Mouse (Mus musculus) intestine, embryonic 14.5 days (tissue): Measurements from ENCODE around the gene Gm38100. TPM values are rescaled to one million over a fixed set of nuclear protein-coding genes. Genes with fewer than 3 reads are reported as not detected.

Experiments
- ATAC-seq: fragments of 200-750 bp; cut with Nextera tagmentation; replicated peaks from 2 replicates; pipeline ENCODE4 v1.8.0; 2017; ENCODE audit warnings: low read depth, moderate number of reproducible peaks, moderate TSS enrichment, moderate library complexity; ENCODE audit not compliant: low FRiP score, low TSS enrichment
- DNase-seq: peaks from one replicate; pipeline ENCODE4 v3.0.0-alpha.2; 2018; ENCODE audit warnings: low spot score
- H3K27ac ChIP-seq: fragments of 300-500 bp; sonication (generic); 2 replicates; pipeline ENCODE4 v1.5.1; 2014; ENCODE audit warnings: low read depth, mild to moderate bottlenecking, control low read depth
- H3K27me3 ChIP-seq: fragments of 300-500 bp; sonication (generic); replicated peaks from 2 replicates; pipeline ENCODE4 v1.6.1; 2014; ENCODE audit warnings: low read length, control low read depth; ENCODE audit not compliant: control insufficient read depth, insufficient read depth
- H3K36me3 ChIP-seq: fragments of 300-500 bp; sonication (generic); 2 replicates; pipeline ENCODE4 v1.6.1; 2014; ENCODE audit warnings: low read length, control low read depth; ENCODE audit not compliant: control insufficient read depth, insufficient read depth
- H3K4me1 ChIP-seq: fragments of 300-500 bp; sonication (generic); replicated peaks from 2 replicates; pipeline ENCODE4 v1.6.1; 2014; ENCODE audit warnings: low read length, control low read depth, mixed read lengths; ENCODE audit not compliant: control insufficient read depth, insufficient read depth
- H3K4me2 ChIP-seq: fragments of 300-500 bp; sonication (generic); 2 replicates; pipeline ENCODE4 v1.6.1; 2014; ENCODE audit warnings: low read length
- H3K4me3 ChIP-seq: fragments of 300-500 bp; sonication (generic); 2 replicates; pipeline ENCODE4 v1.5.1; 2014; ENCODE audit warnings: low read depth, low read length, control low read depth, mixed read lengths
- H3K9ac ChIP-seq: fragments of 300-500 bp; sonication (generic); 2 replicates; pipeline ENCODE4 v1.6.1; 2014; ENCODE audit warnings: mild to moderate bottlenecking, low read length
- H3K9me3 ChIP-seq: fragments of 300-500 bp; sonication (generic); 2 replicates; pipeline ENCODE4 v1.6.1; 2016; ENCODE audit warnings: low read length, control low read depth; ENCODE audit not compliant: control insufficient read depth
- WGBS: fragments of 180-500 bp; shearing (Covaris S2); extraction: QIAGEN DNeasy Blood & Tissue Kit; methylation state at CpG from one replicate; pipeline ENCODE4 v1.1.7; 2014; 5-methylcytosine and 5-hydroxymethylcytosine counted together
- polyA plus RNA-seq: library from polyadenylated mRNA; unstranded; fragments of >200 nt; fragmentation: Nextera tagmentation; extraction: Ambion mirVana; gene quantifications from 2 replicates; pipeline ENCODE4 v1.2.1, GENCODE M21; 2014

The Gm38100 gene
- 0.14 TPM in 1 of 2 replicates, not detected in the other for polyA plus RNA-seq

DNA sequence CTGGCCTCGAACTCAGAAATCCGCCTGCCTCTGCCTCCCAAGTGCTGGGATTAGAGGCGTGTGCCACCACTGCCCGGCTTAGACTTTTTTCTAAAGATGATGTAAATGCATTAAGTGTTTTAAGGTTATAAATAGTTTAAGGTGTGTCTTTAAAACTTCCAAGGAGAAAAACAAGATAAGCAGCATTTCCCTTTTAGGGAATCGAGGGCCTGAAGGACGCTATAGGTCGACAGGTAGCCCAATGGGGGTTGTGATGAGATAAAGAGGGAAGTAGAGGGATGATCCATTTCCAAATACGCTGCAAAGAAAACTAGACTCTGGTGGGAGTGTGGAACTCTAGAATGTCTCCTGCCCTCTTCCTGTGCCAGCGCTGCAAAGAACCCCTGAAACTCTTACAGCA lies at the start of gene Gm38100:
Gene Gm38100, plus strand, starts transcription at position 301 of the 400 bp plus-strand sequence.
- WGBS = 87% methylated on average over 9 of the region's 9 CpGs
- H3K4me1 ChIP-seq = no peaks in the 10 kb centered on the region
- no peak for ATAC-seq

DNA sequence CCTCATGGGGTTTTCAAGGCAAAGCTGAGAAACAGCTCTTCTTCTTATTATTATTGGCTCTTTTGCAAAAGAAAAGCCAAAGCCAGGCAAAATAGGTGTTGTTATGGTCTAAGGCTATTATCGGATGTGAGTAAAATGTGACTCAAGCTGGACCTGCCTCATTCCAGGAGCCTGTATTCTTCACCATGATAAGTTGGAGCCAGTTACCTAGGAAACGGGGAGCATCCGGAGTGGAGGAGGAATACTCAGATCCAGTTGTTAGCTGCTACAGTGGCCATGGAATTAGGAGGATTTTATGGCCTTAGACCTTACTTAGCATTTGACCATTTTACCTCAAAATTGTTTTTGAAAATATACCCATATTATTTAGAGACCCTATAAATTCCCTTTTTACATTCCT lies 49.4 kb upstream of the Gm38100 start:
- Histone ChIP-seq H3K9ac (no peak overlapping the region), H3K9me3 (no peaks in the 10 kb centered on the region), H3K4me2 (no peak overlapping the region), H3K4me3 (no peak overlapping the region), H3K27ac (no peak overlapping the region), H3K27me3 (no peaks in the 10 kb centered on the region), H3K4me1 (no peaks in the 10 kb centered on the region), H3K36me3 (no peaks in the 10 kb centered on the region)
- ATAC-seq (no peak), DNase-seq (no peak)
- WGBS = 79% methylated on average over 3 of the region's 3 CpGs

More for the DNA sequence above, at the start of gene Gm38100:
- Histone ChIP-seq H3K36me3 (no peaks in the 10 kb centered on the region), H3K9me3 (no peaks in the 10 kb centered on the region), H3K27ac (no peak within 1 kb of the TSS), H3K4me3 (no peak within 1 kb of the TSS), H3K27me3 (no peaks in the 10 kb centered on the region), H3K9ac (no peak within 1 kb of the TSS), H3K4me2 (no peak within 1 kb of the TSS)
- no peak for DNase-seq

DNA sequence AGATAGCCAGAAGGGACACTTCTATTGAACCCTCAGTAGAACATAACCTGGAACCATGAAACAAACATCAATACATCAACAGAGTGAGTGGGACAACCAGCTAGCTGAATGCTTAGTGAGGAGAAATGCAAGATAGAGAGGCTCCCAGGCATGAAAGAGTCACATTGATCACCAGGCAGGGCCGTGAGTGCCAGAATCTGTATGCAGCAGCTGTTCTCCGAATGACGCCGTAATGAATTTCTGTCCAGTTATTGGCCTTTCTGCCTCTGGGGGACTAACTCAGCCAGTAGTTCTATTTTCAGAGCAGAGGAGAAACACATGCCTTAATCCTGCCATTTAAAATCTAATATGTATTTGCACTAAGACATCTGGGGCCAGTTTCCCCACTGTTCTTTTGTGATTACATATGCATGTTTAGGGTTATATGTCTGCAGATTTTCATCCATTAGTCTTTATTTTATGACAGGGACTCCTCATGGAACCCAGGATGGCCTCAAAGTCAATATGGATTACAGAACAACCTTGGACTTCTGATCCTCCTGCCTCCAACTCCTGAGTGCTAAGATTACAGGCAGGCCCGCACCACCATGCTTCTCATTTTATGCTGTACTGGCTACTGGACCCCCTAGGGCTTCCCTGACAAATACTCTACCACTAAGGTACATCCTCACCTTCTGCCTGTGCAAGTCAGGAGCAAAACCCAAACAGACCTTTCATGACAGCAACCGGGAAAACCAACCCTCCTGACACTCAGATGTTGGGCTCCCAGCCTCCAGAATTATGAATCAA lies 47.9 kb upstream of the Gm38100 start:
- H3K4me2 ChIP-seq = no peak overlapping the region
- H3K27me3 ChIP-seq = no peaks in the 10 kb centered on the region
- 80% methylated on average over 6 of the region's 6 CpGs for WGBS
- H3K4me3 ChIP-seq = no peak overlapping the region
- DNase-seq = no peak
- H3K9ac ChIP-seq = no peak overlapping the region
- H3K36me3 ChIP-seq = no peaks in the 10 kb centered on the region
- ATAC-seq = no peak
- H3K4me1 ChIP-seq = no peaks in the 10 kb centered on the region
- H3K9me3 ChIP-seq = no peaks in the 10 kb centered on the region
- no peak overlapping the region for H3K27ac ChIP-seq

DNA sequence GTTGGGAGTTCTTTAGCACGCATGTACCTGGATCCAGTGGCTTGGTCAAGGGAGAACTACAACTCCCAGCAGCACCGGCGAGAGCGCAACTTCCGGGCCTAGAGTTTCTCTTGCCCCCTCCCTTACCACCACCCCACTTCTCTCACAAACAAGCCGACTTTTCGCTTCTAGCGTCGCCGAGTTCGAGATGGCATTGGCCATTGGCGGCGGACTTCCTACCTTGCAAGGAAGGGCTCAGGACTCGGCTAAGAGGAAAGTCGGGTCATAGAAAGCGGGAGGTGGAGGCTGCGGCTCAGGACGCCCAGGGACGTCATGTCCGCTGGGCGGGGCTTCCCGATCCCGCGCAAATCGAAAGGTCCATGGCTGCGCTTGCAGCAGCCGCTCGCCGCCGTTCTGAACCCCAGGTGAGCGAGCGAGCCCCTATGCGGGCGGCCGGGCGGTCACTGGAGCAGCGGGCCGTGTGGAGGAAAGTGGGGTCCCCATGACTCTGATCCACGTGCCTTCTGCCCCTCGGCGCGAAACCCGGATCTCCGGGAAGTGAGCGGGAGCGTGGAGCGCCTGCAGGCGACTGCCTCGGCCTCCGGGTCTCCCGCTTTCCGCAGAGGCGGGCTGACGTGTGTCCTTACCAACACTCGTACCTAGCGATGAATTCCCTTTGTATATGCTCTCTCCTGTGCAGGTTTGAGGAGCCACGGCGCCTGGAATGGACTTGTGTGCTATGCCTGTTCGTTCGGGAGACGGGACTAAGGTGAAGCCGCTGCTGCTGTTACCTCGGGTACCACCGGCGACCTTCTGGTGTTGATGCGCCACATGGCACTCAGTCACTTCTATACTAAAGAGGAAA lies 39.5 kb upstream of the Gm38100 start, which contains the start of gene Exo1:
Gene Exo1, plus strand, starts transcription at position 129 of the 844 bp plus-strand sequence.
- H3K27ac ChIP-seq = peak within 1 kb of the TSS; percentile 90
- H3K9ac ChIP-seq = peak within 1 kb of the TSS; percentile 72
- peak within 1 kb of the TSS; percentile 79 for H3K4me3 ChIP-seq
- peak within 1 kb of the TSS; percentile 74 for H3K4me2 ChIP-seq
- under 1% methylated on average over 66 of the region's 66 CpGs for WGBS
- no peaks in the 10 kb centered on the region for H3K9me3 ChIP-seq
- ATAC-seq (peak; percentile 95), DNase-seq (peak; percentile 96)
- H3K36me3 ChIP-seq = peaks cover 16% of the 10 kb centered on the region
- peaks cover 7% of the 10 kb centered on the region for H3K4me1 ChIP-seq
- H3K27me3 ChIP-seq = no peaks in the 10 kb centered on the region

DNA sequence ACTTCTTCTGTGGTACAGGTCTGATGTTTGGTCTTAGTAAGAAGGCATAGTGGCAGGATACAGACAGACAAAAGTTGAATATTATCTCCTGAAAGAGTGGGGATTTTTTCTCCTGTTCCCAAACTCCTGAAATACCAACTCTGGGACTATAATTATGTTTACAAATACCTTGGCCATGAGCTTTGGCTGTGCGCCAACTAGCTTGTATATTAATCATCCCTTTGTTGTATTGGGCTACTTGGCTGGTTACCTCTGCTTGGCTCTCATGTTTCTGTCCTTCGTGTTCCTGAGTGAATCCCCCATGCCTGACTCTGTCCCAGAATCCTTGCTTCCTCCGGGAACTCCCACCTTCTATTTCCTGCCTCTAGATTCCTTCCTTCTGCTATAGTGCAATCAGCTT lies 36.7 kb upstream of the Gm38100 start:
- Histone ChIP-seq H3K27me3 (no peaks in the 10 kb centered on the region), H3K36me3 (peaks cover 33% of the 10 kb centered on the region), H3K4me2 (no peak overlapping the region), H3K27ac (no peak overlapping the region), H3K4me1 (peaks cover 7% of the 10 kb centered on the region), H3K4me3 (no peak overlapping the region), H3K9me3 (no peaks in the 10 kb centered on the region), H3K9ac (no peak overlapping the region)
- no peak for ATAC-seq
- 63% methylated on average over 3 of the region's 3 CpGs for WGBS
- DNase-seq = no peak

DNA sequence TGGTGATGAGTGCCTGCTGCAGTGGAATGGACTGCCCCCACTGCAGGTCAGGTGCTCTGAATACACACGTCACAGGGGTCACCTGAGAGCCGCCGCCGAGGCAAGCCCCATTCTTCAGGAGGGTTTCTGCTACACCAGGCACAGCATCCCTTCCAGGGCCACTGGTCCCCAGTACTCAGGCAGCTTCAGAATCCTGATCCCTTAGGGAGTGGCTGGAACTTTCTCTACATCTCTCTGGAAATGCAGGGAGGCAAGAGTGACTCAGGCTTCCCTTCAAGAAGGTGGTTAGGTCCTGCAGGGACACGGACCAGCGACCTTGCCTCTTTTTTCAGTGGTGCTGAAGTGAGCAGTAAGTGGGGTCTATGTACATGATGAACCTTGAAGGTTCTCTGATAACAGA lies 26.9 kb upstream of the Gm38100 start:
- peaks cover 70% of the 10 kb centered on the region for H3K36me3 ChIP-seq
- WGBS = 88% methylated on average over 6 of the region's 6 CpGs

DNA sequence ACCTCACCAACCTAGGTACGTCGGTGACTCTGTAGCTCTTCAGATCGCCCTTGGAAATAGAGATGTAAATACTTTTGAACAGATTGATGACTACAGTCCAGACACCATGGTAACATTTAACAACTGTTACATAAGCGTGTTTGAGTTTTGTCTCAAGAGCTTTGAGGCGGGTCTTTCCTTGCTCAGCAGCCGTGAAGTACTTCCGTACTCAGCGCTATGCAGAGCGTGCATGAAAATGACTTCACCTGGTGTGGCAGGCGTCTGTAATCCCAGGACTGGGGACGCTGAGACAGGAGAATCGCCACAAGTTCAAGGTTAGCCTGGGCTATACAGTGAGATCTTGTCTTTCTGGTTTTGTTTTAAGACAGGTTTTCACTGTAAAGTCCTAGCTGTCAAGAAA lies 26.4 kb upstream of the Gm38100 start:
- 83% methylated on average over 12 of the region's 12 CpGs for WGBS
- ATAC-seq = no peak

More for the DNA sequence above, 26.9 kb upstream of the Gm38100 start:
- no peaks in the 10 kb centered on the region for H3K9me3 ChIP-seq
- H3K4me1 ChIP-seq = no peaks in the 10 kb centered on the region
- H3K4me2 ChIP-seq = no peak overlapping the region
- H3K4me3 ChIP-seq = no peak overlapping the region
- DNase-seq = no peak
- H3K27ac ChIP-seq = no peak overlapping the region
- H3K27me3 ChIP-seq = no peaks in the 10 kb centered on the region
- no peak overlapping the region for H3K9ac ChIP-seq
- ATAC-seq = no peak

DNA sequence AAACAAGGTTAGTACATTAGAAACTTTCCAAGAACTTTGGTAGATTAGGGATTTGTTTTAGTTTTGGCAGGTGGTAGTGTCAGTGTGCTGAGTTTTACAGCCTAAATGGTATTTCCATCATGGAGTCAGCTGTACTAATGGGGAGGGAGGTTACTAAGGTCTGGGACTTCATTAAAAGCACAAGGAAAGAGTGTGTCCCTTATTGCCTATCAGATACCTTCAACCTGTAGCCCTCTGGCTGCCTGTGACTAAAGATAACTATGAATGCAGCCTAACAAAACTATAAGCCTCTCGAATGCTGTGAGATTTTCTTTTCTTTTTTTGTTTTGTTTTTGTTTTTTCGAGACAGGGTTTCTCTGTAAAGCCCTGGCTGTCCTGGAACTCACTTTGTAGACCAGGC lies 8.9 kb upstream of the Gm38100 start:
- no peak for DNase-seq
- H3K4me3 ChIP-seq = no peak overlapping the region
- WGBS = 87% methylated on average over 2 of the region's 2 CpGs

More for the DNA sequence above, 26.4 kb upstream of the Gm38100 start:
- Histone ChIP-seq H3K4me1 (no peaks in the 10 kb centered on the region), H3K27me3 (no peaks in the 10 kb centered on the region), H3K27ac (no peak overlapping the region), H3K4me2 (no peak overlapping the region), H3K9ac (no peak overlapping the region), H3K9me3 (no peaks in the 10 kb centered on the region), H3K4me3 (no peak overlapping the region), H3K36me3 (peaks cover 68% of the 10 kb centered on the region)
- no peak for DNase-seq

More for the DNA sequence above, 8.9 kb upstream of the Gm38100 start:
- peaks cover 38% of the 10 kb centered on the region for H3K36me3 ChIP-seq
- no peaks in the 10 kb centered on the region for H3K4me1 ChIP-seq
- no peak overlapping the region for H3K27ac ChIP-seq
- H3K4me2 ChIP-seq = no peak overlapping the region
- H3K9me3 ChIP-seq = no peaks in the 10 kb centered on the region
- no peaks in the 10 kb centered on the region for H3K27me3 ChIP-seq
- ATAC-seq = no peak
- H3K9ac ChIP-seq = no peak overlapping the region
